Mouse (Mus musculus): Measurements from ENCODE around the gene Pdcd6.

DNA sequence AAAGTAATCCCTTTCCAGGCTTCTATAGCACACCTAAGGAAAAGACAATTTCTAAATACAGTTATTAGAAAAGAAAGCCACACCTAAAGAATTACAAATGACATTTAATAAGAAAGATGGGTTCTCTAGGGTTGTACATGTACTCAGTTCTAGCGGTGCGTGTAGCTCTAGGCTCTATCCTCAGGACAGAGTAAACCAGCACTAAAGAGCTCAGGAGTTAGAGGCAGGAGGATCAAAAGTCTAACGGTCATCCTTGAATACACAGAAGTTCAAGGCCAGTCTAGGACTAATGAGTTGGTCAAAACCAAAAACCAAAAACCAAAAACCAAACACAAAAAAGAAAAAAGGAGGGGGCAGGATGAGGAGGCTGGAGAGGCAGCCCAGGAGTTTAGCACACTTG is 2.8 kb downstream of the Pdcd6 start:
- TF ChIP-seq POLR2A (IDR thresholded peaks at IDR 0.05; ENCODE audit: control insufficient read depth, extremely low read depth, insufficient read depth, low read length, poor library complexity) (no peak), CTCF (IDR thresholded peaks at IDR 0.05; ENCODE audit: borderline replicate concordance, control insufficient read depth, extremely low read depth, insufficient read depth, low read length, poor library complexity) (no peak)

Data from thymus, adult 2 months (tissue).